Mouse (Mus musculus): Measurements from ENCODE around the gene Bloc1s2. TPM values are rescaled to one million over a fixed set of nuclear protein-coding genes. Genes with fewer than 3 reads are reported as not detected.
"Not testable (repeated sequence)": the region's sequence is repeated elsewhere in the genome, so short reads cannot be mapped to it uniquely, and the experiment has no call there.

Gene Bloc1s2
- polyA plus RNA-seq, 1 experiment from 2014 or later, result 141 TPM

- not testable (repeated sequence) for H3K27ac ChIP-seq; H3K9ac ChIP-seq; ATAC-seq; H3K4me1 ChIP-seq; H3K27me3 ChIP-seq; H3K4me2 ChIP-seq; H3K4me3 ChIP-seq; H3K9me3 ChIP-seq (replicated peaks)
- peaks cover 91% of the 10 kb centered on the region for H3K36me3 ChIP-seq (ENCODE audit: poor library complexity, severe bottlenecking)
- 93% methylated on average over 8 of the region's 9 CpGs for WGBS
Measured at GRCm38 (mm10) chr19:44120686-44121085, 25.6 kb downstream of the Bloc1s2 start.

GRCm38 (mm10) chr19:44117793-44118192, 28.5 kb downstream of the Bloc1s2 start:
- no peak overlapping the region for H3K27ac ChIP-seq
- H3K9me3 ChIP-seq (replicated peaks), result no peaks in the 10 kb centered on the region
- peaks cover 88% of the 10 kb centered on the region for H3K36me3 ChIP-seq (ENCODE audit: poor library complexity, severe bottlenecking)
- no peak for ATAC-seq
- H3K4me2 ChIP-seq, result no peak overlapping the region
- no peak overlapping the region for H3K9ac ChIP-seq
- H3K4me3 ChIP-seq, result no peak overlapping the region
- H3K27me3 ChIP-seq, result no peaks in the 10 kb centered on the region
- H3K4me1 ChIP-seq, result no peaks in the 10 kb centered on the region

- no peak for ATAC-seq
- no peak overlapping the region for H3K27ac ChIP-seq
- H3K9ac ChIP-seq, result no peak overlapping the region
- H3K4me2 ChIP-seq, result no peak overlapping the region
- H3K36me3 ChIP-seq (ENCODE audit: poor library complexity, severe bottlenecking), result peaks cover 70% of the 10 kb centered on the region
- peaks cover 7% of the 10 kb centered on the region for H3K4me1 ChIP-seq
- no peak overlapping the region for H3K4me3 ChIP-seq
- WGBS, result 61% methylated on average over 7 of the region's 7 CpGs
- no peaks in the 10 kb centered on the region for H3K9me3 ChIP-seq (replicated peaks)
- H3K27me3 ChIP-seq, result no peaks in the 10 kb centered on the region
Measured at GRCm38 (mm10) chr19:44111706-44112105, 34.5 kb downstream of the Bloc1s2 start.

- Histone ChIP-seq H3K9ac (no peak overlapping the region), H3K27ac (no peak overlapping the region), H3K36me3 (ENCODE audit: poor library complexity, severe bottlenecking) (peaks cover 60% of the 10 kb centered on the region), H3K9me3 (replicated peaks) (no peaks in the 10 kb centered on the region), H3K4me1 (peaks cover 20% of the 10 kb centered on the region), H3K4me2 (no peak overlapping the region), H3K27me3 (no peaks in the 10 kb centered on the region), H3K4me3 (no peak overlapping the region)
- 89% methylated on average over 9 of the region's 9 CpGs for WGBS
- no peak for ATAC-seq
Measured at GRCm38 (mm10) chr19:44110356-44110755, 35.9 kb downstream of the Bloc1s2 start.

GRCm38 (mm10) chr19:44108996-44109395, 37.2 kb downstream of the Bloc1s2 start:
- no peak overlapping the region for H3K4me3 ChIP-seq
- peaks cover 47% of the 10 kb centered on the region for H3K36me3 ChIP-seq (ENCODE audit: poor library complexity, severe bottlenecking)
- no peak overlapping the region for H3K9ac ChIP-seq
- H3K27ac ChIP-seq, result no peak overlapping the region
- no peaks in the 10 kb centered on the region for H3K27me3 ChIP-seq
- no peak overlapping the region for H3K4me2 ChIP-seq
- peaks cover 20% of the 10 kb centered on the region for H3K4me1 ChIP-seq
- H3K9me3 ChIP-seq (replicated peaks), result no peaks in the 10 kb centered on the region
- ATAC-seq, result no peak

- Histone ChIP-seq H3K9ac (peak overlapping the region; percentile 96), H3K9me3 (replicated peaks) (no peaks in the 10 kb centered on the region), H3K4me1 (peaks cover 20% of the 10 kb centered on the region), H3K27me3 (no peaks in the 10 kb centered on the region), H3K4me3 (peak overlapping the region; percentile 93), H3K4me2 (peak overlapping the region; percentile 88), H3K36me3 (ENCODE audit: poor library complexity, severe bottlenecking) (peaks cover 36% of the 10 kb centered on the region), H3K27ac (no peak overlapping the region)
- WGBS, result 30% methylated on average over 22 of the region's 22 CpGs
- ATAC-seq, result peak; percentile 52
Measured at GRCm38 (mm10) chr19:44107661-44108521, 38.4 kb downstream of the Bloc1s2 start.

GRCm38 (mm10) chr19:44106831-44107660, 39.2 kb downstream of the Bloc1s2 start, which contains the start of gene Chuk:
Chuk (minus strand) TSS chr19:44107480.
- under 1% methylated on average over 67 of the region's 67 CpGs for WGBS
- H3K27ac ChIP-seq, result peak within 1 kb of the TSS; percentile 57
- ATAC-seq, result peak; percentile 100

GRCm38 (mm10) chr19:44104393-44104792, 41.9 kb downstream of the Bloc1s2 start:
- WGBS, result 100% methylated on average over 1 of the region's 1 CpGs
- no peak for ATAC-seq

More at GRCm38 (mm10) chr19:44106831-44107660, 39.2 kb downstream of the Bloc1s2 start, which contains the start of gene Chuk:
- peaks cover 20% of the 10 kb centered on the region for H3K4me1 ChIP-seq
- H3K36me3 ChIP-seq (ENCODE audit: poor library complexity, severe bottlenecking), result peaks cover 28% of the 10 kb centered on the region
- H3K9ac ChIP-seq, result peak within 1 kb of the TSS; percentile 96
- H3K4me3 ChIP-seq, result peak within 1 kb of the TSS; percentile 93
- no peaks in the 10 kb centered on the region for H3K9me3 ChIP-seq (replicated peaks)
- peak within 1 kb of the TSS; percentile 88 for H3K4me2 ChIP-seq
- no peaks in the 10 kb centered on the region for H3K27me3 ChIP-seq

GRCm38 (mm10) chr19:44103001-44103400, 43.2 kb downstream of the Bloc1s2 start:
- 91% methylated on average over 3 of the region's 3 CpGs for WGBS
- Histone ChIP-seq H3K4me2 (no peak overlapping the region), H3K27ac (no peak overlapping the region), H3K9me3 (replicated peaks) (no peaks in the 10 kb centered on the region), H3K36me3 (ENCODE audit: poor library complexity, severe bottlenecking) (peaks cover 25% of the 10 kb centered on the region), H3K4me3 (no peak overlapping the region), H3K4me1 (peaks cover 18% of the 10 kb centered on the region), H3K9ac (no peak overlapping the region), H3K27me3 (no peaks in the 10 kb centered on the region)
- no peak for ATAC-seq

More at GRCm38 (mm10) chr19:44104393-44104792, 41.9 kb downstream of the Bloc1s2 start:
- Histone ChIP-seq H3K9ac (no peak overlapping the region), H3K4me2 (no peak overlapping the region), H3K4me1 (peaks cover 20% of the 10 kb centered on the region), H3K36me3 (ENCODE audit: poor library complexity, severe bottlenecking) (peaks cover 22% of the 10 kb centered on the region), H3K27ac (no peak overlapping the region), H3K4me3 (no peak overlapping the region), H3K27me3 (no peaks in the 10 kb centered on the region), H3K9me3 (replicated peaks) (no peaks in the 10 kb centered on the region)

- ATAC-seq, result no peak
- H3K27me3 ChIP-seq, result no peaks in the 10 kb centered on the region
- H3K9ac ChIP-seq, result no peak overlapping the region
- no peak overlapping the region for H3K4me3 ChIP-seq
- H3K4me1 ChIP-seq, result peaks cover 4% of the 10 kb centered on the region
- no peak overlapping the region for H3K4me2 ChIP-seq
- H3K36me3 ChIP-seq (ENCODE audit: poor library complexity, severe bottlenecking), result peaks cover 45% of the 10 kb centered on the region
- H3K9me3 ChIP-seq (replicated peaks), result no peaks in the 10 kb centered on the region
- H3K27ac ChIP-seq, result no peak overlapping the region
Measured at GRCm38 (mm10) chr19:44100840-44101239, 45.4 kb downstream of the Bloc1s2 start.
